Mouse (Mus musculus) forebrain, postnatal 0 days (tissue): ENCODE data around the gene Orc5. TPM values are rescaled to one million over a fixed set of nuclear protein-coding genes. Genes with fewer than 3 reads are reported as not detected.

ENCODE experiments used
- ATAC-seq: fragments of 200-750 bp; cut with Nextera tagmentation; 2 replicates; pipeline ENCODE4 v1.8.0; 2017; ENCODE audit warnings: mild to moderate bottlenecking, moderate library complexity
- DNase-seq: peaks from one replicate; pipeline ENCODE4 v3.0.0-alpha.2; 2015
- H3K27ac ChIP-seq: fragments of 300-500 bp; sonication (generic); 2 replicates; pipeline ENCODE4 v1.5.1; 2014; ENCODE audit warnings: low read depth, mild to moderate bottlenecking, antibody characterized with exemption, low read length, moderate library complexity, mixed read lengths
- H3K27me3 ChIP-seq: fragments of 300-500 bp; sonication (generic); 2 replicates; pipeline ENCODE4 v1.6.1; 2014; ENCODE audit warnings: mild to moderate bottlenecking, low read length, mixed read lengths; ENCODE audit not compliant: insufficient read depth
- H3K36me3 ChIP-seq: fragments of 300-500 bp; sonication (generic); 2 replicates; pipeline ENCODE4 v1.6.1; 2014; ENCODE audit warnings: mild to moderate bottlenecking, moderate library complexity; ENCODE audit not compliant: insufficient read depth
- H3K4me1 ChIP-seq: fragments of 300-500 bp; sonication (generic); 2 replicates; pipeline ENCODE4 v1.6.1; 2014; ENCODE audit warnings: antibody characterized with exemption; ENCODE audit not compliant: insufficient read depth
- H3K4me2 ChIP-seq: fragments of 300-500 bp; sonication (generic); 2 replicates; pipeline ENCODE4 v1.6.1; 2014; ENCODE audit warnings: low read depth, mild to moderate bottlenecking, moderate library complexity
- H3K4me3 ChIP-seq: fragments of 300-500 bp; sonication (generic); 2 replicates; pipeline ENCODE4 v1.5.1; 2014; ENCODE audit warnings: low read depth, low read length, mixed read lengths
- H3K9ac ChIP-seq: fragments of 300-500 bp; sonication (generic); 2 replicates; pipeline ENCODE4 v1.6.1; 2014; ENCODE audit warnings: mild to moderate bottlenecking
- H3K9me3 ChIP-seq: fragments of 300-500 bp; sonication (generic); 2 replicates; pipeline ENCODE4 v1.6.1; 2016; ENCODE audit warnings: low read length
- CTCF ChIP-seq: sonication (generic); IDR thresholded peaks from 2 replicates; pipeline ENCODE4 v1.5.1; 2016; ENCODE audit warnings: antibody characterized with exemption, control low read depth, low read depth
- WGBS: fragments of 180-500 bp; shearing (Covaris S2); extraction: QIAGEN DNeasy Blood & Tissue Kit; methylation state at CpG from one replicate; pipeline ENCODE4 v1.1.7; 2014; 5-methylcytosine and 5-hydroxymethylcytosine counted together
- polyA plus RNA-seq: library from polyadenylated mRNA; unstranded; fragments of >200 nt; fragmentation: Nextera tagmentation; extraction: Ambion mirVana; gene quantifications from 2 replicates; pipeline ENCODE4 v1.2.1, GENCODE M21; 2015
- total RNA-seq: library from RNA; depleted of rRNA; stranded (reverse); fragments of >200 nt; gene quantifications from 2 replicates; pipeline ENCODE4 v1.2.3, GENCODE M21; 2014

The Orc5 gene
- total and polyA plus RNA-seq, 2 experiments from 2014 or later: 34.7 to 36.6 TPM

GRCm38 (mm10) chr5:22574161-22574560 is 23.9 kb upstream of the Orc5 start:
- DNase-seq (no peak), ATAC-seq (no peak)
- no peak for TF ChIP-seq CTCF
- Histone ChIP-seq H3K27me3 (no peaks in the 10 kb centered on the region), H3K4me3 (no peak overlapping the region), H3K9ac (no peak overlapping the region), H3K36me3 (no peaks in the 10 kb centered on the region), H3K27ac (no peak overlapping the region), H3K4me1 (no peaks in the 10 kb centered on the region), H3K4me2 (no peak overlapping the region), H3K9me3 (no peaks in the 10 kb centered on the region)
- WGBS: 41% methylated on average over 1 of the region's 1 CpGs

- Histone ChIP-seq H3K27ac (no peak overlapping the region), H3K4me3 (no peak overlapping the region), H3K9ac (no peak overlapping the region), H3K27me3 (no peaks in the 10 kb centered on the region), H3K4me1 (no peaks in the 10 kb centered on the region), H3K9me3 (no peaks in the 10 kb centered on the region), H3K4me2 (no peak overlapping the region), H3K36me3 (no peaks in the 10 kb centered on the region)
- DNase-seq (no peak), ATAC-seq (no peak)
- 66% methylated on average over 2 of the region's 2 CpGs for WGBS
- no peak for TF ChIP-seq CTCF
Measured at GRCm38 (mm10) chr5:22573696-22574095, 23.5 kb upstream of the Orc5 start.

- Histone ChIP-seq H3K4me1 (no peaks in the 10 kb centered on the region), H3K4me3 (no peak overlapping the region), H3K27me3 (no peaks in the 10 kb centered on the region), H3K27ac (no peak overlapping the region), H3K9ac (no peak overlapping the region), H3K9me3 (no peaks in the 10 kb centered on the region), H3K4me2 (no peak overlapping the region), H3K36me3 (no peaks in the 10 kb centered on the region)
- DNase-seq (no peak), ATAC-seq (no peak)
- 97% methylated on average over 6 of the region's 6 CpGs for WGBS
- TF ChIP-seq CTCF: no peak
Measured at GRCm38 (mm10) chr5:22572881-22573280, 22.7 kb upstream of the Orc5 start.

- Histone ChIP-seq H3K4me3 (no peak overlapping the region), H3K4me2 (no peak overlapping the region), H3K9me3 (no peaks in the 10 kb centered on the region), H3K9ac (no peak overlapping the region), H3K4me1 (no peaks in the 10 kb centered on the region), H3K36me3 (no peaks in the 10 kb centered on the region), H3K27ac (no peak overlapping the region), H3K27me3 (no peaks in the 10 kb centered on the region)
- 83% methylated on average over 3 of the region's 3 CpGs for WGBS
- no peak for DNase-seq
- no peak for TF ChIP-seq CTCF
- ATAC-seq: no peak
Measured at GRCm38 (mm10) chr5:22572456-22572855, 22.2 kb upstream of the Orc5 start.

- ATAC-seq (no peak), DNase-seq (no peak)
- Histone ChIP-seq H3K9ac (no peak overlapping the region), H3K36me3 (no peaks in the 10 kb centered on the region), H3K9me3 (no peaks in the 10 kb centered on the region), H3K4me1 (no peaks in the 10 kb centered on the region), H3K4me2 (no peak overlapping the region), H3K27me3 (no peaks in the 10 kb centered on the region), H3K4me3 (no peak overlapping the region), H3K27ac (no peak overlapping the region)
- 89% methylated on average over 2 of the region's 2 CpGs for WGBS
- TF ChIP-seq CTCF: no peak
Measured at GRCm38 (mm10) chr5:22565708-22566107, 15.5 kb upstream of the Orc5 start.

GRCm38 (mm10) chr5:22559801-22560200 is 9.6 kb upstream of the Orc5 start:
- ATAC-seq: no peak
- TF ChIP-seq CTCF: no peak
- 85% methylated on average over 2 of the region's 2 CpGs for WGBS

GRCm38 (mm10) chr5:22557491-22558113 is 7.4 kb upstream of the Orc5 start:
- no peak overlapping the region for H3K4me2 ChIP-seq

More at GRCm38 (mm10) chr5:22559801-22560200, 9.6 kb upstream of the Orc5 start:
- no peak overlapping the region for H3K27ac ChIP-seq
- H3K9me3 ChIP-seq: no peaks in the 10 kb centered on the region
- no peaks in the 10 kb centered on the region for H3K27me3 ChIP-seq
- no peaks in the 10 kb centered on the region for H3K4me1 ChIP-seq
- H3K9ac ChIP-seq: no peak overlapping the region
- H3K4me2 ChIP-seq: no peak overlapping the region
- DNase-seq: no peak
- H3K36me3 ChIP-seq: no peaks in the 10 kb centered on the region
- H3K4me3 ChIP-seq: no peak overlapping the region

GRCm38 (mm10) chr5:22556713-22557112 is 6.5 kb upstream of the Orc5 start:
- ATAC-seq: no peak
- no peak for TF ChIP-seq CTCF
- 92% methylated on average over 4 of the region's 4 CpGs for WGBS

More at GRCm38 (mm10) chr5:22557491-22558113, 7.4 kb upstream of the Orc5 start:
- WGBS: 94% methylated on average over 4 of the region's 4 CpGs
- Histone ChIP-seq H3K9me3 (no peaks in the 10 kb centered on the region), H3K27me3 (no peaks in the 10 kb centered on the region), H3K36me3 (no peaks in the 10 kb centered on the region), H3K4me1 (no peaks in the 10 kb centered on the region), H3K9ac (no peak overlapping the region), H3K4me3 (no peak overlapping the region), H3K27ac (no peak overlapping the region)
- DNase-seq: no peak
- no peak for TF ChIP-seq CTCF
- no peak for ATAC-seq

More at GRCm38 (mm10) chr5:22556713-22557112, 6.5 kb upstream of the Orc5 start:
- no peaks in the 10 kb centered on the region for H3K9me3 ChIP-seq
- H3K27ac ChIP-seq: no peak overlapping the region
- no peaks in the 10 kb centered on the region for H3K27me3 ChIP-seq
- no peak overlapping the region for H3K4me3 ChIP-seq
- H3K36me3 ChIP-seq: no peaks in the 10 kb centered on the region
- DNase-seq: no peak
- no peak overlapping the region for H3K9ac ChIP-seq
- no peaks in the 10 kb centered on the region for H3K4me1 ChIP-seq
- no peak overlapping the region for H3K4me2 ChIP-seq
